Comparison of ENCODE assay signal across 8 mouse cellular contexts in genomic region chr9:48559482-48560139, GRCm38 (mm10). TPM values are rescaled to one million over a fixed set of nuclear protein-coding genes. Genes with fewer than 3 reads are reported as not detected.
DNase-seq lines count a peak whose midpoint lies in the region; ATAC-seq and TF ChIP-seq lines count a peak whose summit lies in the region.

No protein-coding gene starts in this region.

- TF ChIP-seq EP300 in ES-Bruce4 (IDR thresholded peaks at IDR 0.05; ENCODE audit: insufficient read depth, low read depth, low read length), result no peak

- TF ChIP-seq CTCF in ES-Bruce4 (IDR thresholded peaks at IDR 0.05; ENCODE audit: low read depth, low read length), result peak; percentile 18

- no peak overlapping the region for H3K9ac ChIP-seq in intestine, embryonic 14.5 days (ENCODE audit: low read length)
- no peak overlapping the region for H3K9ac ChIP-seq in intestine, embryonic 16.5 days (ENCODE audit: low read depth, low read length)
- no peak overlapping the region for H3K9ac ChIP-seq in ES-Bruce4 (ENCODE audit: low read depth, poor library complexity, severe bottlenecking)

- no peaks in the 10 kb centered on the region for H3K36me3 ChIP-seq in intestine, embryonic 14.5 days (ENCODE audit: control insufficient read depth, insufficient read depth, low read length)
- no peaks in the 10 kb centered on the region for H3K36me3 ChIP-seq in intestine, embryonic 16.5 days (ENCODE audit: control insufficient read depth, insufficient read depth, low read length)
- no peaks in the 10 kb centered on the region for H3K36me3 ChIP-seq in ES-Bruce4 (ENCODE audit: control insufficient read depth, insufficient read depth, low read length, poor library complexity, severe bottlenecking)

- H3K4me1 ChIP-seq in intestine, embryonic 14.5 days (replicated peaks; ENCODE audit: control insufficient read depth, insufficient read depth, low read length), result no peaks in the 10 kb centered on the region
- no peaks in the 10 kb centered on the region for H3K4me1 ChIP-seq in intestine, embryonic 16.5 days (ENCODE audit: control insufficient read depth, insufficient read depth, low read length)
- H3K4me1 ChIP-seq in ES-Bruce4 (ENCODE audit: control insufficient read depth, insufficient read depth, low read length), result no peaks in the 10 kb centered on the region

- no peaks in the 10 kb centered on the region for H3K9me3 ChIP-seq in intestine, embryonic 14.5 days (ENCODE audit: control insufficient read depth, low read length)
- H3K9me3 ChIP-seq in intestine, embryonic 16.5 days (ENCODE audit: control insufficient read depth, low read length), result no peaks in the 10 kb centered on the region
- no peaks in the 10 kb centered on the region for H3K9me3 ChIP-seq in ES-Bruce4 (replicated peaks; ENCODE audit: control insufficient read depth, insufficient read depth, low read length, poor library complexity, severe bottlenecking)

- TF ChIP-seq POLR2A in ES-Bruce4 (IDR thresholded peaks at IDR 0.05; ENCODE audit: insufficient read depth, low read length), result no peak

- no peak overlapping the region for H3K4me2 ChIP-seq in intestine, embryonic 14.5 days (ENCODE audit: low read length)
- H3K4me2 ChIP-seq in intestine, embryonic 16.5 days (ENCODE audit: low read depth, low read length), result no peak overlapping the region

- ATAC-seq in intestine, embryonic 14.5 days (replicated peaks; ENCODE audit: low FRiP score, low TSS enrichment, low read depth), result no peak
- no peak for ATAC-seq in intestine, embryonic 16.5 days

- DNase-seq in intestine, embryonic 14.5 days (ENCODE audit: low spot score), result peak; percentile 59
- DNase-seq in adrenal gland, postnatal 36 days, result peak; percentile 49 to 64
- DNase-seq in frontal cortex, postnatal 25 days (ENCODE audit: low spot score in 2 of 2), result peak; percentile 42 to 49
- DNase-seq in layer of hippocampus, postnatal 36 days, result peak; percentile 20 to 40
- peak; percentile 81 for DNase-seq in naive thymus-derived CD4-positive, alpha-beta T cell, adult 2 months (ENCODE audit: low read depth)
- peak; percentile 44 for DNase-seq in thymus, postnatal 0 days (ENCODE audit: low spot score)

- no peak overlapping the region for H3K27ac ChIP-seq in intestine, embryonic 14.5 days (ENCODE audit: low read depth)
- H3K27ac ChIP-seq in intestine, embryonic 16.5 days (ENCODE audit: low read length), result no peak overlapping the region
- H3K27ac ChIP-seq in ES-Bruce4 (ENCODE audit: insufficient read depth, low read length), result no peak overlapping the region

- 26% methylated on average over 4 of the region's 4 CpGs for WGBS in intestine, embryonic 14.5 days
- WGBS in intestine, embryonic 16.5 days, result 20% methylated on average over 4 of the region's 4 CpGs

- no peaks in the 10 kb centered on the region for H3K27me3 ChIP-seq in intestine, embryonic 14.5 days (replicated peaks; ENCODE audit: control insufficient read depth, insufficient read depth, low read length)
- H3K27me3 ChIP-seq in intestine, embryonic 16.5 days (replicated peaks; ENCODE audit: control insufficient read depth, insufficient read depth, low read length), result no peaks in the 10 kb centered on the region
- H3K27me3 ChIP-seq in ES-Bruce4 (ENCODE audit: control insufficient read depth, insufficient read depth, low read length, poor library complexity, severe bottlenecking), result no peaks in the 10 kb centered on the region

- no peak overlapping the region for H3K4me3 ChIP-seq in intestine, embryonic 14.5 days (ENCODE audit: low read depth, low read length)
- H3K4me3 ChIP-seq in intestine, embryonic 16.5 days (ENCODE audit: low read length), result no peak overlapping the region
- no peak overlapping the region for H3K4me3 ChIP-seq in ES-Bruce4 (ENCODE audit: low read depth, low read length)

RNA-seq across cellular contexts. Expression of gene Nnmt, which starts 45.3 kb away (rescaled TPM):
- polyA plus RNA-seq in intestine, embryonic 14.5 days (2014; fragmentation: Nextera tagmentation; extraction: Ambion mirVana), result 2.3 and 2.7 TPM in 2 replicates
- polyA plus RNA-seq in intestine, embryonic 16.5 days (2015; fragmentation: Nextera tagmentation; extraction: Ambion mirVana), result 2.9 and 4.0 TPM in 2 replicates
- not detected in 2 replicates for polyA plus RNA-seq in ES-Bruce4 (2011; ENCODE audit: insufficient read depth, insufficient read length, low read depth, missing spikeins)
- total RNA-seq in adrenal gland, postnatal 36 days (2021), result 10 to 100 TPM; 23.2 to 28.0 TPM
- total RNA-seq in layer of hippocampus, postnatal 36 days (2021), result 1 to 10 TPM in 1 of 2 experiments, under 1 TPM in 1; 0.86 to 2.5 TPM
- polyA plus RNA-seq in thymus, postnatal 0 days (2015; fragmentation: Nextera tagmentation; extraction: Ambion mirVana), result 1.7 and 2.2 TPM in 2 replicates

Comparison
In these comparisons a context has a peak if more than half of its experiments do, and no peak if none do; other contexts are left out.
1. DNase-seq: peak in every context shown above with its lines; median percentile 81 in naive thymus-derived CD4-positive, alpha-beta T cell, adult 2 months; 59 in intestine, embryonic 14.5 days; 56 in adrenal gland, postnatal 36 days; 46 in frontal cortex, postnatal 25 days; 44 in thymus, postnatal 0 days; 30 in layer of hippocampus, postnatal 36 days.